Mouse (Mus musculus): ENCODE measurements around the gene Nhlrc3. TPM values are rescaled to one million over a fixed set of nuclear protein-coding genes. Genes with fewer than 3 reads are reported as not detected.

Gene Nhlrc3
- total RNA-seq, 2 experiments from 2014 or later = 7.7 to 9.9 TPM

- no peak for DNase-seq
Observed at GRCm38 (mm10) chr3:53454005-53454404, 9.1 kb downstream of the Nhlrc3 start.

GRCm38 (mm10) chr3:53453346-53453745 is 9.8 kb downstream of the Nhlrc3 start:
- DNase-seq = no peak

- DNase-seq = no peak
Observed at GRCm38 (mm10) chr3:53452351-53452750, 10.8 kb downstream of the Nhlrc3 start.

- no peak for DNase-seq
Observed at GRCm38 (mm10) chr3:53450666-53451065, 12.5 kb downstream of the Nhlrc3 start.

- peak in 1 of 2 experiments; percentile 19 for DNase-seq
Observed at GRCm38 (mm10) chr3:53448208-53448607, 14.9 kb downstream of the Nhlrc3 start.

- no peak for DNase-seq
Observed at GRCm38 (mm10) chr3:53446801-53447200, 16.3 kb downstream of the Nhlrc3 start.

GRCm38 (mm10) chr3:53445540-53445939 is 17.6 kb downstream of the Nhlrc3 start:
- no peak for DNase-seq

- no peak for DNase-seq
Observed at GRCm38 (mm10) chr3:53436550-53436949, 26.6 kb downstream of the Nhlrc3 start.

- no peak for DNase-seq
Observed at GRCm38 (mm10) chr3:53434610-53435009, 28.5 kb downstream of the Nhlrc3 start.

GRCm38 (mm10) chr3:53423576-53423975 is 39.6 kb downstream of the Nhlrc3 start:
- no peak for DNase-seq

- no peak for DNase-seq
Observed at GRCm38 (mm10) chr3:53422691-53423090, 40.4 kb downstream of the Nhlrc3 start.

- no peak for DNase-seq
Observed at GRCm38 (mm10) chr3:53421656-53422055, 41.5 kb downstream of the Nhlrc3 start.

- no peak for DNase-seq
Observed at GRCm38 (mm10) chr3:53417701-53418100, 45.4 kb downstream of the Nhlrc3 start.

GRCm38 (mm10) chr3:53416036-53416506 is 47.1 kb downstream of the Nhlrc3 start:
- DNase-seq = peak; percentile 26 to 29

- DNase-seq = no peak
Observed at GRCm38 (mm10) chr3:53413959-53414358, 49.2 kb downstream of the Nhlrc3 start.

- DNase-seq = no peak
Observed at GRCm38 (mm10) chr3:53413465-53413864, 49.7 kb downstream of the Nhlrc3 start.

GRCm38 (mm10) chr3:53412259-53412658 is 50.9 kb downstream of the Nhlrc3 start:
- no peak for DNase-seq

- DNase-seq = no peak
Observed at GRCm38 (mm10) chr3:53410031-53410430, 53.1 kb downstream of the Nhlrc3 start.

GRCm38 (mm10) chr3:53407145-53407544 is 56.0 kb downstream of the Nhlrc3 start:
- DNase-seq = no peak

Other genes with a start within 250 kb of the Nhlrc3 start
- 10 to 100 TPM; 25.2 to 28.3 TPM for gene Proser1, start 334 bp upstream of the Nhlrc3 start, total RNA-seq (2021)
- gene Stoml3, start 25.3 kb upstream of the Nhlrc3 start, total RNA-seq (2021) = under 1 TPM; 0.50 to 0.63 TPM
- gene Frem2, start 194.0 kb upstream of the Nhlrc3 start, total RNA-seq (2021) = 1 to 10 TPM; 2.1 to 2.5 TPM

All from layer of hippocampus, postnatal 36 days (tissue).